Mouse (Mus musculus) MEL (cell line): ENCODE measurements around the gene Sertad1. TPM values are rescaled to one million over a fixed set of nuclear protein-coding genes. Genes with fewer than 3 reads are reported as not detected.

Experiments used
- DNase-seq: peaks from one replicate; pipeline ENCODE4 v3.0.0; 2011; ENCODE audit warnings: low read depth, low spot score
- H3K27ac ChIP-seq: 2 replicates; pipeline ENCODE4 v1.5.1; 2012; ENCODE audit warnings: low read depth, mild to moderate bottlenecking, control low read depth, low read length, moderate library complexity; ENCODE audit not compliant: control insufficient read depth
- H3K27me3 ChIP-seq, 2 experiments: fragments of 150-350 bp in 1 of 2; sonication (generic) in 1 of 2; 2 replicates each; pipeline ENCODE4 v1.6.1; 2012; ENCODE audit warnings: low read length in 2 of 2, mild to moderate bottlenecking in 2 of 2, improper control_type of control experiment in 1 of 2, moderate library complexity in 1 of 2; ENCODE audit not compliant: insufficient read depth in 2 of 2, control insufficient read depth in 1 of 2
- H3K36me3 ChIP-seq, 2 experiments: 2 replicates each; pipeline ENCODE4 v1.6.1; 2012 to 2014; ENCODE audit warnings: low read length in 2 of 2, improper control_type of control experiment in 1 of 2, inconsistent platforms in 1 of 2, mild to moderate bottlenecking in 1 of 2; ENCODE audit not compliant: insufficient read depth in 2 of 2, control insufficient read depth in 1 of 2
- H3K4me1 ChIP-seq, 2 experiments: fragments of 150-350 bp in 1 of 2; sonication (generic) in 1 of 2; 2 replicates each; pipeline ENCODE4 v1.6.1; 2012; ENCODE audit warnings: low read length in 2 of 2, improper control_type of control experiment in 1 of 2, mild to moderate bottlenecking in 1 of 2; ENCODE audit not compliant: insufficient read depth in 2 of 2, control insufficient read depth in 1 of 2
- H3K4me3 ChIP-seq, 2 experiments: fragments of 150-350 bp in 1 of 2; sonication (generic) in 1 of 2; 2 replicates each; pipeline ENCODE4 v1.5.1; 2012; ENCODE audit warnings: low read depth in 2 of 2, low read length in 2 of 2, mild to moderate bottlenecking in 2 of 2, moderate library complexity in 2 of 2, control low read depth in 1 of 2, improper control_type of control experiment in 1 of 2; ENCODE audit not compliant: control insufficient read depth in 1 of 2, insufficient read depth in 1 of 2
- H3K79me2 ChIP-seq: 2 replicates; pipeline ENCODE4 v1.6.1; 2012; ENCODE audit warnings: mild to moderate bottlenecking, low read length, moderate library complexity; ENCODE audit not compliant: control insufficient read depth, poor library complexity, insufficient read depth
- H3K9ac ChIP-seq: 2 replicates; pipeline ENCODE4 v1.6.1; 2012; ENCODE audit warnings: low read depth, mild to moderate bottlenecking, control low read depth, low read length, moderate library complexity; ENCODE audit not compliant: control insufficient read depth, poor library complexity, severe bottlenecking
- H3K9me3 ChIP-seq: fragments of 150-350 bp; sonication (generic); replicated peaks from 2 replicates; pipeline ENCODE4 v1.6.1; 2012; ENCODE audit warnings: mild to moderate bottlenecking, low read length, improper control_type of control experiment, moderate library complexity; ENCODE audit not compliant: insufficient read depth
- CTCF ChIP-seq, 3 experiments: IDR thresholded peaks in 2 of 3; conservative IDR thresholded peaks in 1 of 3; 2 replicates each; pipeline ENCODE4 v1.5.1; 2011 to 2012; ENCODE audit warnings: low read length in 3 of 3, low read depth in 2 of 3, mild to moderate bottlenecking in 2 of 3, improper control_type of control experiment in 1 of 3, inconsistent platforms in 1 of 3, mixed read lengths in 1 of 3, moderate library complexity in 1 of 3; ENCODE audit not compliant: control insufficient read depth in 1 of 3, insufficient read depth in 1 of 3, poor library complexity in 1 of 3, severe bottlenecking in 1 of 3
- ELF1 ChIP-seq: IDR thresholded peaks from 2 replicates; pipeline ENCODE4 v1.6.1; 2014; ENCODE audit warnings: low read depth, mild to moderate bottlenecking, inconsistent platforms, low read length, improper control_type of control experiment, moderate library complexity
- GABPA ChIP-seq: IDR thresholded peaks from 2 replicates; pipeline ENCODE4 v1.6.1; 2012; ENCODE audit warnings: low read depth, mild to moderate bottlenecking, inconsistent platforms, low read length, improper control_type of control experiment, moderate library complexity
- JUND ChIP-seq: IDR thresholded peaks from 2 replicates; pipeline ENCODE4 v1.6.1; 2011; ENCODE audit warnings: low read depth, mild to moderate bottlenecking, improper control_type of control experiment, low read length
- MYC ChIP-seq: IDR thresholded peaks from 2 replicates; pipeline ENCODE4 v1.6.1; 2011; ENCODE audit warnings: low read depth, mild to moderate bottlenecking, low read length, improper control_type of control experiment, moderate library complexity
- NELFE ChIP-seq: IDR thresholded peaks from 2 replicates; pipeline ENCODE4 v1.6.1; 2011; ENCODE audit warnings: low read depth, low read length, improper control_type of control experiment
- POLR2AphosphoS5 ChIP-seq: IDR thresholded peaks from 2 replicates; pipeline ENCODE4 v1.6.1; 2012; ENCODE audit warnings: low read depth, borderline replicate concordance, mild to moderate bottlenecking, inconsistent platforms, low read length, moderate library complexity, mixed read lengths
- RAD21 ChIP-seq: IDR thresholded peaks from 2 replicates; pipeline ENCODE4 v1.6.1; 2011; ENCODE audit warnings: mild to moderate bottlenecking, low read depth, low read length, improper control_type of control experiment
- SIN3A ChIP-seq: IDR thresholded peaks from 2 replicates; pipeline ENCODE4 v1.6.1; 2012; ENCODE audit warnings: low read length, improper control_type of control experiment, inconsistent platforms
- ZNF384 ChIP-seq: IDR thresholded peaks from 2 replicates; pipeline ENCODE4 v1.6.1; 2012; ENCODE audit warnings: low read depth, mild to moderate bottlenecking, inconsistent platforms, low read length, improper control_type of control experiment
- polyA plus RNA-seq, 2 experiments: library from polyadenylated mRNA; stranded (reverse) in 1 of 2; unstranded in 1 of 2; fragments of >175 nt in 1 of 2; fragments of >200 nt in 1 of 2; gene quantifications; 2 replicates each; pipeline versions ENCODE4 v1.2.1 to v1.2.4; 2012; ENCODE audit warnings: low replicate concordance in 2 of 2, low read depth in 1 of 2; ENCODE audit not compliant: insufficient read length in 2 of 2, insufficient read depth in 1 of 2, missing spikeins in 1 of 2
- total RNA-seq: library from RNA; depleted of rRNA; stranded (reverse); fragments of 300-350 nt; gene quantifications from 2 replicates; pipeline ENCODE4 v1.2.3, GENCODE M21; 2012

The Sertad1 gene
- total and polyA plus RNA-seq, 3 experiments: 9.9 to 10.6 TPM; not detected in 1

DNA sequence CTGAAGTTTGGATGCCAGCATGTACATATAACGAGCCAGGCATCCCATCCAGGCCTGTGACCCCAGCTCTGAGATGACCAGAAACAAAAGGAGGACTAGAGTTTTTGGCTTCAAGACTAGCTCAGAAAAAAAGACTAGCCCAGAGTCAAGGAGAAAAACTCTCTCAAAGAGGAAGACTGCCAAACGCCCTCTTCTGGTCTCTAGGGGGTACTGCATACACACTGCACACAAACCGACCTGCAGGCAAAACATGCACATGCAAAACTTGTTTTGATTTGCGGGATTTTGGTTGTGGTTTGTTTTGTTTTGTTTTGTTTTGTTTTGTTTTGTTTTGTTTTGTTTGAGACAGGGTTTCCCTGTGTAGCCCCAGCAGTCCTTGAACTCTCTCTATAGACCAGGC is 46.7 kb upstream of the Sertad1 start:
- Histone ChIP-seq H3K36me3 (no peaks in the 10 kb centered on the region), H3K27me3 (no peaks in the 10 kb centered on the region; a peak in 1 of 4 replicates), H3K9me3 (no peaks in the 10 kb centered on the region), H3K4me1 (no peaks in the 10 kb centered on the region), H3K27ac (no peak overlapping the region), H3K79me2 (no peaks in the 10 kb centered on the region), H3K9ac (no peak overlapping the region), H3K4me3 (no peak overlapping the region)
- peak; percentile 40 for DNase-seq
- no peak for TF ChIP-seq MYC
- 0 out of 2 replicates have a peak, but pooled peaks have one; percentile 1 for TF ChIP-seq RAD21
- no peak for TF ChIP-seq GABPA
- TF ChIP-seq CTCF (IDR thresholded peaks at IDR 0.05 in 2 of 3, conservative IDR thresholded peaks at IDR 0.05 in 1 of 3; ENCODE audit: control insufficient read depth in 1 of 3, insufficient read depth in 1 of 3, low read depth in 2 of 3, low read length in 3 of 3, poor library complexity in 1 of 3, severe bottlenecking in 1 of 3): peak; percentile 39 to 71 (median 48)
- no peak for TF ChIP-seq NELFE
- TF ChIP-seq ELF1: no peak
- TF ChIP-seq POLR2AphosphoS5: no peak

DNA sequence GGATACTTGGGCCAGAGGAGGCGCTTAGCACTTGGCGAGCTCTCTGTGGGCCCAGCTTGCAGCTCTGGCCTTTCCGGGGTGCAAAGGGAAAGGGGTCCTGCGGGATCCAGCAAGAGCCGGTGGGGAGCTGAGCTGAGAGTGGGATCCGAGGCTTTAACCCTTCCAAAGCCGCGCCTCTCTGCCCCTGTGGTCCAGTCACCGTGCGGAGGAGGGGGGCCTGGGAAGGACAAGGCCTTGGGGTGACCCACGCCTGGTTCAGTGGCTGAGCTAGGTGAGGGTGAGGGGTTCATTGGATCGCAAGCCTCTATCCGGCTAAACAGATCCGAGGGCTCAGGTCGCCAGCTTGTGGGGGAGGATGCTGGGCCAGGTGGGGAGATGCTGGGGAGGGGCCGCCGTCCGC is 40.7 kb upstream of the Sertad1 start:
- TF ChIP-seq JUND (no peak), NELFE (no peak), ELF1 (no peak), ZNF384 (no peak)
- no peak for DNase-seq
- Histone ChIP-seq H3K36me3 (peaks cover 0 to 14% of the 10 kb centered on the region in 2 experiments; a peak in 2 of 4 replicates), H3K4me3 (peak overlapping the region in 1 of 2 experiments; percentile 16; a peak in 1 of 4 replicates), H3K9ac (peak overlapping the region; percentile 27), H3K27ac (no peak overlapping the region), H3K9me3 (no peaks in the 10 kb centered on the region), H3K79me2 (peaks cover 11% of the 10 kb centered on the region), H3K4me1 (peaks cover 4 to 19% of the 10 kb centered on the region in 2 experiments), H3K27me3 (peaks cover 2 to 4% of the 10 kb centered on the region in 2 experiments; a peak in 3 of 4 replicates)

DNA sequence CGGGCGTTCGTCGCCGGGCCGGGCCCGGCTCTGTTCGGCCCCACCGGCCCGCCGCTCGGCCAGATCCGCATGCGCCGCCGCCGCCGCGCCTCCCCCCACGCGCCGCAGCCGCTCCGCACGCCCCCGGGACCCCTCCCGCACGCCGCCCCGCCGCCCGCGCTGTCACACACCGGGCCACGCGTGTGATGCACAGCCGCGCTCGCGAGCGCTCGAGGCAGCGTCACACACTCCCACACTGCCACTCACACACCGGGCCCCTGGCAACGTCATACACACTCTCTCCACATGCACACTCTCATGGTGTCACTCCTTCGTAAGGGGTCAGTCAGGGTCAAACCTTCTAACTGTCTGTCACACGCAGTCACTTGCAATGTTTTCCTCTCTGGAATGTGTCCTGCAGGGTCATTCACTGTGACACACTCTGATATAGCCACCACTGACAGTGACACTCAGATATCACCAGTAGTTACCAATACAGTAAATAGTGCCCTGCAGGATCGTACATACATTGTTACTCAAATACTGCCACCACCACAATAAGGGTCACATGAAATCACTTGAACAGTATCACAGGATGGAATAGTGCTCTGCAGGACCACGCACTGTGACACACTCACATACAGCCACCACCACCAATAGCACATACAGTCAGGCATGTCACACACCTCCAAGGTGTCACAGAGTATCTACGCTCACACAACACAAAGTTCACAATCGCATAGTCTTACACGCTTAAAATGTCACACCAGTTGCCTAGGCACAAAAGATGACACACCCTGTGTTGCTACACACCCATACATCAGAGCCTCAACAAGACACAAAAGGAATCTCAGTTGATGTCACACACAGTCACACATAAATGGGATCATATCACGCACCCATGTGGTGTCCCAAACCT is 39.9 kb upstream of the Sertad1 start:
- peaks cover 4 to 23% of the 10 kb centered on the region in 2 experiments for H3K4me1 ChIP-seq
- no peak overlapping the region for H3K27ac ChIP-seq
- TF ChIP-seq GABPA (no peak), SIN3A (0 out of 2 replicates have a peak, but pooled peaks have one; percentile 28)
- TF ChIP-seq, all 39 proteins: peak for 1
- H3K27me3 ChIP-seq: peaks cover 2 to 4% of the 10 kb centered on the region in 2 experiments; a peak in 3 of 4 replicates
- H3K9ac ChIP-seq: peak overlapping the region; percentile 27; the same call in 1 of the 2 replicates
- peaks cover 0 to 19% of the 10 kb centered on the region in 2 experiments; a peak in 2 of 4 replicates for H3K36me3 ChIP-seq
- H3K9me3 ChIP-seq: no peaks in the 10 kb centered on the region
- DNase-seq: peak; percentile 34
- peak overlapping the region; percentile 52 to 70 for H3K4me3 ChIP-seq
- H3K79me2 ChIP-seq: peaks cover 11% of the 10 kb centered on the region
